Mouse (Mus musculus) liver, embryonic 15.5 days (tissue): ENCODE data around the gene Apba1. TPM values are rescaled to one million over a fixed set of nuclear protein-coding genes. Genes with fewer than 3 reads are reported as not detected.

ENCODE experiments used
- ATAC-seq: fragments of 200-750 bp; cut with Nextera tagmentation; 2 replicates; pipeline ENCODE4 v1.8.0; 2017; ENCODE audit warnings: moderate number of reproducible peaks, mild to moderate bottlenecking, moderate library complexity; ENCODE audit not compliant: insufficient read depth
- H3K27ac ChIP-seq: fragments of 300-500 bp; sonication (generic); replicated peaks from 2 replicates; pipeline ENCODE4 v1.5.1; 2015; ENCODE audit warnings: mild to moderate bottlenecking, inconsistent platforms
- H3K27me3 ChIP-seq: fragments of 300-500 bp; sonication (generic); 2 replicates; pipeline ENCODE4 v1.6.1; 2015; ENCODE audit warnings: mild to moderate bottlenecking, inconsistent platforms
- H3K36me3 ChIP-seq: fragments of 300-500 bp; sonication (generic); replicated peaks from 2 replicates; pipeline ENCODE4 v1.6.1; 2015; ENCODE audit warnings: moderate library complexity, mild to moderate bottlenecking, inconsistent platforms
- H3K4me1 ChIP-seq: fragments of 300-500 bp; sonication (generic); replicated peaks from 2 replicates; pipeline ENCODE4 v1.6.1; 2015; ENCODE audit warnings: inconsistent platforms
- H3K4me2 ChIP-seq: fragments of 300-500 bp; sonication (generic); 2 replicates; pipeline ENCODE4 v1.6.1; 2015; ENCODE audit warnings: moderate library complexity, mild to moderate bottlenecking, inconsistent platforms
- H3K4me3 ChIP-seq: fragments of 300-500 bp; sonication (generic); replicated peaks from 2 replicates; pipeline ENCODE4 v1.5.1; 2015; ENCODE audit warnings: mild to moderate bottlenecking, inconsistent platforms
- H3K9ac ChIP-seq: fragments of 300-500 bp; sonication (generic); 2 replicates; pipeline ENCODE4 v1.6.1; 2015; ENCODE audit warnings: moderate library complexity, mild to moderate bottlenecking, inconsistent platforms
- H3K9me3 ChIP-seq: fragments of 300-500 bp; sonication (generic); replicated peaks from 2 replicates; pipeline ENCODE4 v1.6.1; 2016; ENCODE audit warnings: inconsistent platforms
- WGBS: fragments of 180-500 bp; shearing (Covaris S2); methylation state at CpG from one replicate; pipeline ENCODE4 v1.1.7; 2015; ENCODE audit warnings: mixed read lengths; ENCODE audit not compliant: insufficient replicate concordance; 5-methylcytosine and 5-hydroxymethylcytosine counted together
- polyA plus RNA-seq: library from polyadenylated mRNA; unstranded; fragments of >200 nt; fragmentation: Nextera tagmentation; extraction: Ambion mirVana; gene quantifications from 2 replicates; pipeline ENCODE4 v1.2.1, GENCODE M21; 2015

The Apba1 gene
- polyA plus RNA-seq, 1 experiment from 2014 or later = 0.07 TPM

- no peak overlapping the region for H3K27ac ChIP-seq
- H3K4me1 ChIP-seq = no peaks in the 10 kb centered on the region
- WGBS = 62% methylated on average over 6 of the region's 6 CpGs
- H3K9me3 ChIP-seq = no peaks in the 10 kb centered on the region
- no peaks in the 10 kb centered on the region for H3K36me3 ChIP-seq
- H3K4me3 ChIP-seq = no peak overlapping the region
- H3K27me3 ChIP-seq = no peaks in the 10 kb centered on the region
- no peak for ATAC-seq
- H3K4me2 ChIP-seq = no peak overlapping the region
- H3K9ac ChIP-seq = no peak overlapping the region
Observed at GRCm38 (mm10) chr19:23977901-23978443, 219.3 kb downstream of the Apba1 start.

GRCm38 (mm10) chr19:23980598-23980997 lies 221.9 kb downstream of the Apba1 start:
- no peak overlapping the region for H3K9ac ChIP-seq
- H3K4me2 ChIP-seq = no peak overlapping the region
- no peaks in the 10 kb centered on the region for H3K27me3 ChIP-seq
- H3K27ac ChIP-seq = no peak overlapping the region
- 47% methylated on average over 3 of the region's 3 CpGs for WGBS
- ATAC-seq = no peak
- H3K4me1 ChIP-seq = no peaks in the 10 kb centered on the region
- H3K9me3 ChIP-seq = no peaks in the 10 kb centered on the region
- no peaks in the 10 kb centered on the region for H3K36me3 ChIP-seq
- no peak overlapping the region for H3K4me3 ChIP-seq

- Histone ChIP-seq H3K36me3 (no peaks in the 10 kb centered on the region), H3K4me1 (no peaks in the 10 kb centered on the region), H3K27ac (no peak overlapping the region), H3K9ac (no peak overlapping the region), H3K4me3 (no peak overlapping the region), H3K4me2 (no peak overlapping the region), H3K27me3 (no peaks in the 10 kb centered on the region), H3K9me3 (no peaks in the 10 kb centered on the region)
- no peak for ATAC-seq
- WGBS = 53% methylated on average over 6 of the region's 6 CpGs
Observed at GRCm38 (mm10) chr19:23984186-23984585, 225.5 kb downstream of the Apba1 start.

- no peak overlapping the region for H3K4me2 ChIP-seq
- no peak overlapping the region for H3K27ac ChIP-seq
- H3K27me3 ChIP-seq = no peaks in the 10 kb centered on the region
- H3K4me3 ChIP-seq = no peak overlapping the region
- no peaks in the 10 kb centered on the region for H3K9me3 ChIP-seq
- ATAC-seq = no peak
- no peaks in the 10 kb centered on the region for H3K36me3 ChIP-seq
- WGBS = 13% methylated on average over 2 of the region's 2 CpGs
- H3K4me1 ChIP-seq = no peaks in the 10 kb centered on the region
- no peak overlapping the region for H3K9ac ChIP-seq
Observed at GRCm38 (mm10) chr19:23987291-23987690, 228.6 kb downstream of the Apba1 start.

GRCm38 (mm10) chr19:23988166-23988565 lies 229.5 kb downstream of the Apba1 start:
- H3K27ac ChIP-seq = no peak overlapping the region
- no peak overlapping the region for H3K9ac ChIP-seq
- H3K27me3 ChIP-seq = no peaks in the 10 kb centered on the region
- no peaks in the 10 kb centered on the region for H3K36me3 ChIP-seq
- no peak overlapping the region for H3K4me2 ChIP-seq
- ATAC-seq = no peak
- H3K4me1 ChIP-seq = no peaks in the 10 kb centered on the region
- no peak overlapping the region for H3K4me3 ChIP-seq
- H3K9me3 ChIP-seq = no peaks in the 10 kb centered on the region
- 57% methylated on average over 4 of the region's 4 CpGs for WGBS

GRCm38 (mm10) chr19:23995766-23996399 lies 237.2 kb downstream of the Apba1 start:
- Histone ChIP-seq H3K4me3 (no peak overlapping the region), H3K27ac (no peak overlapping the region), H3K9ac (no peak overlapping the region), H3K9me3 (no peaks in the 10 kb centered on the region), H3K27me3 (no peaks in the 10 kb centered on the region), H3K4me2 (no peak overlapping the region), H3K36me3 (no peaks in the 10 kb centered on the region), H3K4me1 (no peaks in the 10 kb centered on the region)
- no peak for ATAC-seq
- 70% methylated on average over 10 of the region's 10 CpGs for WGBS

Other genes starting within 250 kb of the Apba1 start
- gene 1700028P14Rik, start 106.1 kb upstream of the Apba1 start, polyA plus RNA-seq = not detected in 2 replicates
- gene Ptar1, start 71.5 kb upstream of the Apba1 start, polyA plus RNA-seq = 2.8 and 3.7 TPM in 2 replicates